Mouse (Mus musculus): ENCODE measurements around the gene Hoxb9.

- no peak for TF ChIP-seq POLR2A (IDR thresholded peaks at IDR 0.05; ENCODE audit: low read depth, low read length)
- TF ChIP-seq CTCF (IDR thresholded peaks at IDR 0.05; ENCODE audit: extremely low read depth, insufficient read length, insufficient replicate concordance, low read depth, low read length) = no peak
These were observed 17.4 kb downstream of the Hoxb9 start for GRCm38 (mm10) chr11:96288455-96289221.
